Mouse (Mus musculus): ENCODE measurements around the gene Gm48552. TPM values are rescaled to one million over a fixed set of nuclear protein-coding genes. Genes with fewer than 3 reads are reported as not detected.

Gene Gm48552
- polyA plus RNA-seq, 1 experiment from 2014 or later, result 1.7 TPM

- no peak overlapping the region for H3K9ac ChIP-seq (ENCODE audit: low read length)
- no peak overlapping the region for H3K27ac ChIP-seq (ENCODE audit: low read length)
- H3K9me3 ChIP-seq (ENCODE audit: control insufficient read depth, low read length), result no peaks in the 10 kb centered on the region
- H3K36me3 ChIP-seq (ENCODE audit: control insufficient read depth, insufficient read depth, low read length), result peaks cover 44% of the 10 kb centered on the region
- H3K4me1 ChIP-seq (replicated peaks; ENCODE audit: control insufficient read depth, insufficient read depth, low read length), result peaks cover 36% of the 10 kb centered on the region
- ATAC-seq (ENCODE audit: low read depth), result no peak
- no peak overlapping the region for H3K4me2 ChIP-seq (ENCODE audit: low read depth, low read length)
- H3K4me3 ChIP-seq (ENCODE audit: low read length), result no peak overlapping the region
- 81% methylated on average over 6 of the region's 6 CpGs for WGBS
- peaks cover 6% of the 10 kb centered on the region for H3K27me3 ChIP-seq (ENCODE audit: control insufficient read depth, insufficient read depth, low read depth, low read length)
Measured at GRCm38 (mm10) chr10:81367207-81367495, 21.7 kb upstream of the Gm48552 start.

GRCm38 (mm10) chr10:81375322-81375721 is 13.5 kb upstream of the Gm48552 start:
- 87% methylated on average over 10 of the region's 10 CpGs for WGBS
- Histone ChIP-seq H3K4me2 (ENCODE audit: low read depth, low read length) (no peak overlapping the region), H3K36me3 (ENCODE audit: control insufficient read depth, insufficient read depth, low read length) (peaks cover 27% of the 10 kb centered on the region)

GRCm38 (mm10) chr10:81376561-81377361 is 12.0 kb upstream of the Gm48552 start:
- Histone ChIP-seq H3K9ac (ENCODE audit: low read length) (peak overlapping the region; percentile 98), H3K27ac (ENCODE audit: low read length) (peak overlapping the region; percentile 0; the same call in 1 of the 2 replicates), H3K4me1 (replicated peaks; ENCODE audit: control insufficient read depth, insufficient read depth, low read length) (peaks cover 19% of the 10 kb centered on the region), H3K4me3 (ENCODE audit: low read length) (peak overlapping the region; percentile 87), H3K36me3 (ENCODE audit: control insufficient read depth, insufficient read depth, low read length) (peaks cover 19% of the 10 kb centered on the region), H3K4me2 (ENCODE audit: low read depth, low read length) (peak overlapping the region; percentile 92), H3K9me3 (ENCODE audit: control insufficient read depth, low read length) (no peaks in the 10 kb centered on the region), H3K27me3 (ENCODE audit: control insufficient read depth, insufficient read depth, low read depth, low read length) (no peaks in the 10 kb centered on the region)
- ATAC-seq (ENCODE audit: low read depth), result no peak
- whole genome bisulfite sequencing, result 26% methylated on average over 6 of the region's 6 CpGs

More at GRCm38 (mm10) chr10:81375322-81375721, 13.5 kb upstream of the Gm48552 start:
- Histone ChIP-seq H3K27ac (ENCODE audit: low read length) (no peak overlapping the region), H3K4me1 (replicated peaks; ENCODE audit: control insufficient read depth, insufficient read depth, low read length) (peaks cover 19% of the 10 kb centered on the region), H3K9ac (ENCODE audit: low read length) (no peak overlapping the region), H3K9me3 (ENCODE audit: control insufficient read depth, low read length) (no peaks in the 10 kb centered on the region), H3K27me3 (ENCODE audit: control insufficient read depth, insufficient read depth, low read depth, low read length) (no peaks in the 10 kb centered on the region), H3K4me3 (ENCODE audit: low read length) (no peak overlapping the region)
- no peak for ATAC-seq (ENCODE audit: low read depth)

- H3K4me1 ChIP-seq (replicated peaks; ENCODE audit: control insufficient read depth, insufficient read depth, low read length), result peaks cover 23% of the 10 kb centered on the region
- WGBS, result 31% methylated on average over 2 of the region's 2 CpGs
- peak overlapping the region; percentile 66; the same call in 1 of the 2 replicates for H3K27ac ChIP-seq (ENCODE audit: low read length)
- no peaks in the 10 kb centered on the region for H3K27me3 ChIP-seq (ENCODE audit: control insufficient read depth, insufficient read depth, low read depth, low read length)
- H3K9me3 ChIP-seq (ENCODE audit: control insufficient read depth, low read length), result no peaks in the 10 kb centered on the region
- H3K4me2 ChIP-seq (ENCODE audit: low read depth, low read length), result peak overlapping the region; percentile 92
- peak overlapping the region; percentile 98 for H3K9ac ChIP-seq (ENCODE audit: low read length)
- ATAC-seq (ENCODE audit: low read depth), result no peak
- peaks cover 19% of the 10 kb centered on the region for H3K36me3 ChIP-seq (ENCODE audit: control insufficient read depth, insufficient read depth, low read length)
- peak overlapping the region; percentile 87 for H3K4me3 ChIP-seq (ENCODE audit: low read length)
Measured at GRCm38 (mm10) chr10:81377362-81377664, 11.5 kb upstream of the Gm48552 start.

- H3K27ac ChIP-seq (ENCODE audit: low read length), result peak within 1 kb of the TSS; percentile 78
- ATAC-seq (ENCODE audit: low read depth), result peak; percentile 15
- H3K4me2 ChIP-seq (ENCODE audit: low read depth, low read length), result peak within 1 kb of the TSS; percentile 92
- H3K9me3 ChIP-seq (ENCODE audit: control insufficient read depth, low read length), result no peaks in the 10 kb centered on the region
- peaks cover 25% of the 10 kb centered on the region for H3K4me1 ChIP-seq (replicated peaks; ENCODE audit: control insufficient read depth, insufficient read depth, low read length)
- peak within 1 kb of the TSS; percentile 98 for H3K9ac ChIP-seq (ENCODE audit: low read length)
- H3K4me3 ChIP-seq (ENCODE audit: low read length), result peak within 1 kb of the TSS; percentile 87
- peaks cover 17% of the 10 kb centered on the region for H3K36me3 ChIP-seq (ENCODE audit: control insufficient read depth, insufficient read depth, low read length)
- no peaks in the 10 kb centered on the region for H3K27me3 ChIP-seq (ENCODE audit: control insufficient read depth, insufficient read depth, low read depth, low read length)
- WGBS, result under 1% methylated on average over 45 of the region's 59 CpGs
Measured at GRCm38 (mm10) chr10:81377793-81378552, 10.8 kb upstream of the Gm48552 start, which contains the start of gene Fzr1. TSS of gene Fzr1 (minus strand) at chr10:81378516.

- Histone ChIP-seq H3K27me3 (ENCODE audit: control insufficient read depth, insufficient read depth, low read depth, low read length) (no peaks in the 10 kb centered on the region), H3K4me3 (ENCODE audit: low read length) (peak overlapping the region; percentile 87), H3K36me3 (ENCODE audit: control insufficient read depth, insufficient read depth, low read length) (peaks cover 12% of the 10 kb centered on the region), H3K27ac (ENCODE audit: low read length) (peak overlapping the region; percentile 78), H3K4me1 (replicated peaks; ENCODE audit: control insufficient read depth, insufficient read depth, low read length) (peaks cover 25% of the 10 kb centered on the region), H3K9ac (ENCODE audit: low read length) (peak overlapping the region; percentile 66), H3K4me2 (ENCODE audit: low read depth, low read length) (peak overlapping the region; percentile 49), H3K9me3 (ENCODE audit: control insufficient read depth, low read length) (no peaks in the 10 kb centered on the region)
- under 1% methylated on average over 40 of the region's 46 CpGs for WGBS
- peak; percentile 97 for ATAC-seq (ENCODE audit: low read depth)
Measured at GRCm38 (mm10) chr10:81378553-81379182, 10.1 kb upstream of the Gm48552 start.

- H3K9me3 ChIP-seq (ENCODE audit: control insufficient read depth, low read length), result no peaks in the 10 kb centered on the region
- H3K4me3 ChIP-seq (ENCODE audit: low read length), result peak overlapping the region; percentile 51
- no peak for ATAC-seq (ENCODE audit: low read depth)
- 60% methylated on average over 3 of the region's 3 CpGs for whole genome bisulfite sequencing
- peak overlapping the region; percentile 78 for H3K27ac ChIP-seq (ENCODE audit: low read length)
- H3K36me3 ChIP-seq (ENCODE audit: control insufficient read depth, insufficient read depth, low read length), result peaks cover 9% of the 10 kb centered on the region
- H3K9ac ChIP-seq (ENCODE audit: low read length), result peak overlapping the region; percentile 66
- H3K4me1 ChIP-seq (replicated peaks; ENCODE audit: control insufficient read depth, insufficient read depth, low read length), result peaks cover 25% of the 10 kb centered on the region
- peak overlapping the region; percentile 49 for H3K4me2 ChIP-seq (ENCODE audit: low read depth, low read length)
- H3K27me3 ChIP-seq (ENCODE audit: control insufficient read depth, insufficient read depth, low read depth, low read length), result no peaks in the 10 kb centered on the region
Measured at GRCm38 (mm10) chr10:81379183-81379553, 9.6 kb upstream of the Gm48552 start.

- Histone ChIP-seq H3K27ac (ENCODE audit: low read length) (no peak overlapping the region), H3K4me2 (ENCODE audit: low read depth, low read length) (no peak overlapping the region), H3K36me3 (ENCODE audit: control insufficient read depth, insufficient read depth, low read length) (peaks cover 6% of the 10 kb centered on the region; the same call in 1 of the 2 replicates), H3K4me1 (replicated peaks; ENCODE audit: control insufficient read depth, insufficient read depth, low read length) (peaks cover 26% of the 10 kb centered on the region), H3K9me3 (ENCODE audit: control insufficient read depth, low read length) (no peaks in the 10 kb centered on the region), H3K27me3 (ENCODE audit: control insufficient read depth, insufficient read depth, low read depth, low read length) (no peaks in the 10 kb centered on the region), H3K4me3 (ENCODE audit: low read length) (no peak overlapping the region), H3K9ac (ENCODE audit: low read length) (no peak overlapping the region)
- no peak for ATAC-seq (ENCODE audit: low read depth)
- WGBS, result 83% methylated on average over 6 of the region's 6 CpGs
Measured at GRCm38 (mm10) chr10:81379809-81380378, 8.9 kb upstream of the Gm48552 start.

- no peak overlapping the region for H3K4me2 ChIP-seq (ENCODE audit: low read depth, low read length)
- ATAC-seq (ENCODE audit: low read depth), result no peak
- H3K36me3 ChIP-seq (ENCODE audit: control insufficient read depth, insufficient read depth, low read length), result peaks cover 10% of the 10 kb centered on the region
- H3K9ac ChIP-seq (ENCODE audit: low read length), result peak overlapping the region; percentile 39
- peak overlapping the region; percentile 26 for H3K27ac ChIP-seq (ENCODE audit: low read length)
- peaks cover 25% of the 10 kb centered on the region for H3K4me1 ChIP-seq (replicated peaks; ENCODE audit: control insufficient read depth, insufficient read depth, low read length)
- no peaks in the 10 kb centered on the region for H3K27me3 ChIP-seq (ENCODE audit: control insufficient read depth, insufficient read depth, low read depth, low read length)
- WGBS, result 33% methylated on average over 5 of the region's 5 CpGs
- H3K4me3 ChIP-seq (ENCODE audit: low read length), result no peak overlapping the region
- no peaks in the 10 kb centered on the region for H3K9me3 ChIP-seq (ENCODE audit: control insufficient read depth, low read length)
Measured at GRCm38 (mm10) chr10:81382039-81382438, 6.8 kb upstream of the Gm48552 start.

All from lung, embryonic 16.5 days (tissue).